Mouse (Mus musculus) kidney, embryonic 15.5 days (tissue): ENCODE data around the gene Retreg3. TPM values are rescaled to one million over a fixed set of nuclear protein-coding genes. Genes with fewer than 3 reads are reported as not detected.

Source experiments
- ATAC-seq: fragments of 200-750 bp; cut with Nextera tagmentation; replicated peaks from 2 replicates; pipeline ENCODE4 v1.8.0; 2017; ENCODE audit warnings: moderate TSS enrichment; ENCODE audit not compliant: low FRiP score
- H3K27ac ChIP-seq: fragments of 300-500 bp; sonication (generic); 2 replicates; pipeline ENCODE4 v1.5.1; 2015; ENCODE audit warnings: mild to moderate bottlenecking, inconsistent platforms
- H3K27me3 ChIP-seq: fragments of 300-500 bp; sonication (generic); 2 replicates; pipeline ENCODE4 v1.6.1; 2015; ENCODE audit warnings: inconsistent platforms
- H3K36me3 ChIP-seq: fragments of 300-500 bp; sonication (generic); 2 replicates; pipeline ENCODE4 v1.6.1; 2015; ENCODE audit warnings: inconsistent platforms
- H3K4me1 ChIP-seq: fragments of 300-500 bp; sonication (generic); 2 replicates; pipeline ENCODE4 v1.6.1; 2015; ENCODE audit warnings: inconsistent platforms
- H3K4me2 ChIP-seq: fragments of 300-500 bp; sonication (generic); 2 replicates; pipeline ENCODE4 v1.6.1; 2015; ENCODE audit warnings: moderate library complexity, mild to moderate bottlenecking, inconsistent platforms
- H3K4me3 ChIP-seq: fragments of 300-500 bp; sonication (generic); replicated peaks from 2 replicates; pipeline ENCODE4 v1.5.1; 2015; ENCODE audit warnings: mild to moderate bottlenecking, inconsistent platforms
- H3K9ac ChIP-seq: fragments of 300-500 bp; sonication (generic); 2 replicates; pipeline ENCODE4 v1.6.1; 2015; ENCODE audit warnings: mild to moderate bottlenecking, inconsistent platforms
- H3K9me3 ChIP-seq: fragments of 300-500 bp; sonication (generic); replicated peaks from 2 replicates; pipeline ENCODE4 v1.6.1; 2016; ENCODE audit warnings: inconsistent platforms
- WGBS: fragments of 180-500 bp; shearing (Covaris S2); methylation state at CpG from one replicate; pipeline ENCODE4 v1.1.7; 2015; ENCODE audit warnings: mixed read lengths; 5-methylcytosine and 5-hydroxymethylcytosine counted together
- polyA plus RNA-seq: library from polyadenylated mRNA; unstranded; fragments of >200 nt; fragmentation: Nextera tagmentation; extraction: Ambion mirVana; gene quantifications from 2 replicates; pipeline ENCODE4 v1.2.1, GENCODE M21; 2015

Retreg3 gene
- polyA plus RNA-seq, 1 experiment from 2014 or later = 21.3 TPM

GRCm38 (mm10) chr11:101066549-101067412 is 52.9 kb downstream of the Retreg3 start:
- peak overlapping the region; percentile 33; the same call in 1 of the 2 replicates for H3K9ac ChIP-seq
- peaks cover 9% of the 10 kb centered on the region for H3K36me3 ChIP-seq
- H3K27ac ChIP-seq = no peak overlapping the region
- peaks cover 13% of the 10 kb centered on the region; the same call in 1 of the 2 replicates for H3K27me3 ChIP-seq
- peak overlapping the region; percentile 36 for H3K4me3 ChIP-seq
- ATAC-seq = no peak
- H3K9me3 ChIP-seq = no peaks in the 10 kb centered on the region
- peak overlapping the region; percentile 71 for H3K4me2 ChIP-seq
- peaks cover 56% of the 10 kb centered on the region for H3K4me1 ChIP-seq
- WGBS = 22% methylated on average over 18 of the region's 18 CpGs

- H3K4me3 ChIP-seq = no peak overlapping the region
- H3K27ac ChIP-seq = no peak overlapping the region
- peaks cover 62% of the 10 kb centered on the region for H3K4me1 ChIP-seq
- 93% methylated on average over 9 of the region's 9 CpGs for WGBS
- H3K36me3 ChIP-seq = peaks cover 9% of the 10 kb centered on the region
- no peaks in the 10 kb centered on the region for H3K9me3 ChIP-seq
- peaks cover 13% of the 10 kb centered on the region; the same call in 1 of the 2 replicates for H3K27me3 ChIP-seq
- H3K9ac ChIP-seq = no peak overlapping the region
- ATAC-seq = no peak
- H3K4me2 ChIP-seq = no peak overlapping the region
Measured at GRCm38 (mm10) chr11:101065002-101065401, 54.7 kb downstream of the Retreg3 start.

GRCm38 (mm10) chr11:101064462-101064861 is 55.2 kb downstream of the Retreg3 start:
- H3K9ac ChIP-seq = no peak overlapping the region
- no peak overlapping the region for H3K4me3 ChIP-seq
- no peaks in the 10 kb centered on the region for H3K9me3 ChIP-seq
- peaks cover 9% of the 10 kb centered on the region for H3K36me3 ChIP-seq
- WGBS = 76% methylated on average over 4 of the region's 4 CpGs
- H3K4me2 ChIP-seq = no peak overlapping the region
- H3K27me3 ChIP-seq = peaks cover 13% of the 10 kb centered on the region; the same call in 1 of the 2 replicates
- peaks cover 64% of the 10 kb centered on the region for H3K4me1 ChIP-seq
- no peak for ATAC-seq
- H3K27ac ChIP-seq = peak overlapping the region; percentile 95

GRCm38 (mm10) chr11:101063676-101064327 is 55.9 kb downstream of the Retreg3 start:
- no peaks in the 10 kb centered on the region for H3K9me3 ChIP-seq
- peaks cover 6% of the 10 kb centered on the region; the same call in 1 of the 2 replicates for H3K27me3 ChIP-seq
- peaks cover 9% of the 10 kb centered on the region for H3K36me3 ChIP-seq
- peak overlapping the region; percentile 15; the same call in 1 of the 2 replicates for H3K9ac ChIP-seq
- peak overlapping the region; percentile 95 for H3K27ac ChIP-seq
- H3K4me2 ChIP-seq = 0 out of 2 replicates have a peak overlapping the region, but pooled peaks have one; percentile 19
- peak; percentile 69 for ATAC-seq
- H3K4me3 ChIP-seq = no peak overlapping the region
- peaks cover 66% of the 10 kb centered on the region for H3K4me1 ChIP-seq
- WGBS = 19% methylated on average over 12 of the region's 12 CpGs

GRCm38 (mm10) chr11:101062971-101063675 is 56.6 kb downstream of the Retreg3 start:
- peak; percentile 20; the same call in 1 of the 2 replicates for ATAC-seq
- peak overlapping the region; percentile 21; the same call in 1 of the 2 replicates for H3K9ac ChIP-seq
- H3K4me3 ChIP-seq = no peak overlapping the region
- 0 out of 2 replicates have a peak overlapping the region, but pooled peaks have one; percentile 19 for H3K4me2 ChIP-seq
- H3K27me3 ChIP-seq = 0 out of 2 replicates have a peak, but pooled peaks cover 3% of the 10 kb centered on the region
- peaks cover 9% of the 10 kb centered on the region for H3K36me3 ChIP-seq
- peaks cover 73% of the 10 kb centered on the region for H3K4me1 ChIP-seq
- whole genome bisulfite sequencing = 57% methylated on average over 14 of the region's 14 CpGs
- H3K9me3 ChIP-seq = no peaks in the 10 kb centered on the region
- H3K27ac ChIP-seq = peak overlapping the region; percentile 95

- Histone ChIP-seq H3K4me2 (no peak overlapping the region), H3K9ac (no peak overlapping the region), H3K9me3 (no peaks in the 10 kb centered on the region), H3K36me3 (peaks cover 13% of the 10 kb centered on the region), H3K27ac (peak overlapping the region; percentile 95), H3K4me3 (no peak overlapping the region), H3K27me3 (no peaks in the 10 kb centered on the region), H3K4me1 (peaks cover 75% of the 10 kb centered on the region)
- ATAC-seq = no peak
- WGBS = 81% methylated on average over 12 of the region's 12 CpGs
Measured at GRCm38 (mm10) chr11:101062165-101062884, 57.4 kb downstream of the Retreg3 start.

- 87% methylated on average over 5 of the region's 5 CpGs for WGBS
Measured at GRCm38 (mm10) chr11:101061049-101061448, 58.6 kb downstream of the Retreg3 start.

GRCm38 (mm10) chr11:101060126-101060525 is 59.6 kb downstream of the Retreg3 start:
- peaks cover 73% of the 10 kb centered on the region for H3K4me1 ChIP-seq
- no peak overlapping the region for H3K4me3 ChIP-seq
- no peak for ATAC-seq
- 49% methylated on average over 8 of the region's 8 CpGs for WGBS
- H3K36me3 ChIP-seq = peaks cover 19% of the 10 kb centered on the region
- no peaks in the 10 kb centered on the region for H3K9me3 ChIP-seq
- H3K27me3 ChIP-seq = no peaks in the 10 kb centered on the region
- no peak overlapping the region for H3K4me2 ChIP-seq
- H3K27ac ChIP-seq = peak overlapping the region; percentile 87
- no peak overlapping the region for H3K9ac ChIP-seq

More at GRCm38 (mm10) chr11:101061049-101061448, 58.6 kb downstream of the Retreg3 start:
- no peak overlapping the region for H3K4me2 ChIP-seq
- no peaks in the 10 kb centered on the region for H3K27me3 ChIP-seq
- no peak overlapping the region for H3K4me3 ChIP-seq
- H3K9ac ChIP-seq = no peak overlapping the region
- H3K9me3 ChIP-seq = no peaks in the 10 kb centered on the region
- no peak for ATAC-seq
- peak overlapping the region; percentile 87; the same call in 1 of the 2 replicates for H3K27ac ChIP-seq
- peaks cover 18% of the 10 kb centered on the region for H3K36me3 ChIP-seq
- H3K4me1 ChIP-seq = peaks cover 73% of the 10 kb centered on the region

GRCm38 (mm10) chr11:101059473-101059872 is 60.2 kb downstream of the Retreg3 start:
- H3K4me3 ChIP-seq = no peak overlapping the region
- H3K4me2 ChIP-seq = no peak overlapping the region
- H3K27ac ChIP-seq = peak overlapping the region; percentile 87
- ATAC-seq = no peak
- H3K9ac ChIP-seq = no peak overlapping the region
- no peaks in the 10 kb centered on the region for H3K9me3 ChIP-seq
- H3K4me1 ChIP-seq = peaks cover 71% of the 10 kb centered on the region
- peaks cover 23% of the 10 kb centered on the region for H3K36me3 ChIP-seq
- WGBS = 83% methylated on average over 10 of the region's 10 CpGs
- no peaks in the 10 kb centered on the region for H3K27me3 ChIP-seq

- peaks cover 64% of the 10 kb centered on the region for H3K4me1 ChIP-seq
- no peaks in the 10 kb centered on the region for H3K9me3 ChIP-seq
- WGBS = 46% methylated on average over 5 of the region's 5 CpGs
- H3K27ac ChIP-seq = peak overlapping the region; percentile 87
- ATAC-seq = no peak
- H3K9ac ChIP-seq = no peak overlapping the region
- peaks cover 27% of the 10 kb centered on the region for H3K36me3 ChIP-seq
- no peak overlapping the region for H3K4me3 ChIP-seq
- no peaks in the 10 kb centered on the region for H3K27me3 ChIP-seq
- H3K4me2 ChIP-seq = no peak overlapping the region
Measured at GRCm38 (mm10) chr11:101058726-101059125, 61.0 kb downstream of the Retreg3 start.

GRCm38 (mm10) chr11:101057860-101058259 is 61.8 kb downstream of the Retreg3 start:
- Histone ChIP-seq H3K4me3 (no peak overlapping the region), H3K9me3 (no peaks in the 10 kb centered on the region), H3K9ac (no peak overlapping the region), H3K27ac (0 out of 2 replicates have a peak overlapping the region, but pooled peaks have one; percentile 38), H3K4me1 (peaks cover 55% of the 10 kb centered on the region), H3K36me3 (peaks cover 36% of the 10 kb centered on the region), H3K27me3 (no peaks in the 10 kb centered on the region), H3K4me2 (no peak overlapping the region)
- WGBS = 33% methylated on average over 5 of the region's 5 CpGs
- no peak for ATAC-seq
